Mouse (Mus musculus) forebrain, embryonic 11.5 days (tissue): Measurements from ENCODE around the gene 4931428F04Rik. TPM values are rescaled to one million over a fixed set of nuclear protein-coding genes. Genes with fewer than 3 reads are reported as not detected.

ENCODE experiments used
- ATAC-seq: fragments of 200-750 bp; cut with Nextera tagmentation; replicated peaks from 2 replicates; pipeline ENCODE4 v1.8.0; 2017; ENCODE audit warnings: moderate TSS enrichment; ENCODE audit not compliant: low FRiP score
- DNase-seq: peaks from one replicate; pipeline ENCODE4 v3.0.0-alpha.2; 2017; ENCODE audit warnings: low spot score
- H3K27ac ChIP-seq: fragments of 300-500 bp; sonication (generic); 2 replicates; pipeline ENCODE4 v1.5.1; 2014; ENCODE audit warnings: low read depth, low read length
- H3K27me3 ChIP-seq: fragments of 300-500 bp; sonication (generic); 2 replicates; pipeline ENCODE4 v1.6.1; 2014; ENCODE audit warnings: mild to moderate bottlenecking, low read length, mixed read lengths; ENCODE audit not compliant: control insufficient read depth, insufficient read depth
- H3K36me3 ChIP-seq: fragments of 300-500 bp; sonication (generic); 2 replicates; pipeline ENCODE4 v1.6.1; 2014; ENCODE audit warnings: mild to moderate bottlenecking, low read length, moderate library complexity, mixed read lengths; ENCODE audit not compliant: control insufficient read depth, insufficient read depth
- H3K4me1 ChIP-seq: fragments of 300-500 bp; sonication (generic); replicated peaks from 2 replicates; pipeline ENCODE4 v1.6.1; 2014; ENCODE audit warnings: low read length, mixed read lengths; ENCODE audit not compliant: control insufficient read depth, insufficient read depth
- H3K4me2 ChIP-seq: fragments of 300-500 bp; sonication (generic); 2 replicates; pipeline ENCODE4 v1.6.1; 2014; ENCODE audit warnings: low read depth, mild to moderate bottlenecking, low read length, moderate library complexity, mixed read lengths; ENCODE audit not compliant: severe bottlenecking
- H3K4me3 ChIP-seq: fragments of 300-500 bp; sonication (generic); 2 replicates; pipeline ENCODE4 v1.5.1; 2014; ENCODE audit warnings: low read depth, low read length
- H3K9ac ChIP-seq: fragments of 300-500 bp; sonication (generic); 2 replicates; pipeline ENCODE4 v1.6.1; 2014; ENCODE audit warnings: low read length
- H3K9me3 ChIP-seq: fragments of 300-500 bp; sonication (generic); 2 replicates; pipeline ENCODE4 v1.6.1; 2016; ENCODE audit warnings: low read length, mixed read lengths; ENCODE audit not compliant: control insufficient read depth
- WGBS: fragments of 180-500 bp; shearing (Covaris S2); extraction: QIAGEN DNeasy Blood & Tissue Kit; methylation state at CpG from one replicate; pipeline ENCODE4 v1.1.7; 2014; 5-methylcytosine and 5-hydroxymethylcytosine counted together
- polyA plus RNA-seq: library from polyadenylated mRNA; unstranded; fragments of >200 nt; fragmentation: Nextera tagmentation; extraction: Ambion mirVana; gene quantifications from 2 replicates; pipeline ENCODE4 v1.2.1, GENCODE M21; 2014

4931428F04Rik gene
- polyA plus RNA-seq, 1 experiment from 2014 or later: 23.4 TPM

DNA sequence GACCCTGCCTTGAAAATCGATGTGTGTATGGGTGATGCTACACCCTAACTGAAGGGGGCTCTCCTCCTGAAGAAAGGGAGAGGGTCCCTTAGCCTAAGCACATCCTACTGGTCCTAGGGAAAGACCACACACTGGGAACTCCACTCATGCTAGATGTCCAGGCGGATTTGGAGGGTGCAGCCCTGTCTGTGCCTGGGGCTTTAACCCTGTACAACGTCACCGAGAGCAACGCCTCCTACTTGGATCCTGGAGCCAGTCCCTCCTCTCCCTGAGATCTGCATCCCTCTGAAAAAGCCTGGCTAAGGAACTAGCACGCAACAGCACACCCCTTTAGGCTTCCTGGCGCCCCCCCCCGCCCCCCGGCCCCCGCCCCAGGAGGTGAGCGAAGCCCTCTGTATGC lies 14.3 kb downstream of the 4931428F04Rik start:
- Histone ChIP-seq H3K36me3 (no peaks in the 10 kb centered on the region), H3K4me2 (no peak overlapping the region), H3K4me1 (peaks cover 9% of the 10 kb centered on the region; the same call in 1 of the 2 replicates), H3K9me3 (no peaks in the 10 kb centered on the region), H3K27ac (no peak overlapping the region), H3K27me3 (peaks cover 90% of the 10 kb centered on the region), H3K9ac (no peak overlapping the region), H3K4me3 (0 out of 2 replicates have a peak overlapping the region, but pooled peaks have one; percentile 7)
- WGBS: 6% methylated on average over 11 of the region's 11 CpGs
- no peak for DNase-seq
- ATAC-seq: no peak

DNA sequence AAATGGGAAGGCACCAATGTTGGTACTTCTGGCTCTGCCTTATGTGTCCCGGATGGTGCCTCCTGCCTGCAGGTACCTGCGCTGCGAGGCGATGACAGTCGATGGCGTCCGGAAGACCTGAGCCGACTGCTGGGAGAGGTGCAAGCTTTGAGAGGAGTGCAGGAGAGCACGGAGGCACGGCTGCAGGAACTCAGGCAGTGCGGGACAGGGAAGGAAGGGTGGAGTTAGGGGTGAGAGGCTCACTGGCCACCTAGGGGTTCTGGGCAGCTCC lies 18.8 kb downstream of the 4931428F04Rik start:
- H3K9ac ChIP-seq: no peak overlapping the region
- H3K9me3 ChIP-seq: no peaks in the 10 kb centered on the region; the same call in 1 of the 2 replicates
- H3K27ac ChIP-seq: no peak overlapping the region
- DNase-seq: peak; percentile 65
- no peak for ATAC-seq
- H3K4me1 ChIP-seq: peaks cover 22% of the 10 kb centered on the region
- H3K4me3 ChIP-seq: no peak overlapping the region
- no peak overlapping the region for H3K4me2 ChIP-seq
- H3K27me3 ChIP-seq: peaks cover 91% of the 10 kb centered on the region
- no peaks in the 10 kb centered on the region for H3K36me3 ChIP-seq
- WGBS: 1% methylated on average over 11 of the region's 11 CpGs

DNA sequence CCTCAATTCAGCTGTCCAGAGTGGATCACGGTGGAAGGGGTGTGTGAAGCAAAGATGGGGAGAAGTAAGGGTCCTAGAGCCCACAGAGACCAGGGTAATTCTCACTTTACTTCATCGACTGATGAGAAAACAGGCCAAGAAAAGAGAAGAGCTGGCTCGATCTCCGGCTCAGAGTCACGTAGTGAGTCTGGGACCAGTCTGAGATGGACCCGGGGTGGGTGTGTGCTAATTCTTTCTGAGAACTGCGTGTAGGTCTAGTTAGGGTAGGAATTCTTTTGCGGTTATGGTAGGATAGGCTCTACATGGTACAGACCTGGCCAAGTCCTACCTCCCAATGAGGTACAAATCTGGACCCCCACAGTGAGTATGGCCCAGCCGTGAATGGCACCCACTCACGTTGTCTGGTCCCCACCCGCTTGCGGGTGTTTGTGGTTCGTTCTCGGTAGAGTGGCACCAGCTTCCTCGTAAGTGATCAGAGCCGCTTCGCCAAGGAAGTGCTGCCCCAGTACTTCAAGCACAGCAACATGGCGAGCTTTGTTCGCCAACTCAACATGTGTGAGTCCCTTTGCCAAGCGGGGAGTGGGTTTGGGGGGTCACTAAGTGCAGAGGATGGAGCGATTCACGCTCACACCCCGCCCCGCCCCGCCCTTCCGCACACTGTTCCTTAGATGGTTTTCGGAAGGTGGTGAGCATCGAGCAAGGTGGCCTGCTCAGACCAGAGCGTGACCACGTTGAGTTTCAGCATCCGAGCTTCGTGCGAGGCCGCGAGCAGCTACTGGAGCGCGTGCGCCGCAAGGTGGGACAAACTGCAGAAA lies 19.4 kb downstream of the 4931428F04Rik start:
- H3K36me3 ChIP-seq: no peaks in the 10 kb centered on the region
- H3K4me1 ChIP-seq: peaks cover 17% of the 10 kb centered on the region
- peaks cover 90% of the 10 kb centered on the region for H3K27me3 ChIP-seq
- DNase-seq (peak; percentile 65), ATAC-seq (no peak)
- no peaks in the 10 kb centered on the region; the same call in 1 of the 2 replicates for H3K9me3 ChIP-seq
- peak overlapping the region; percentile 41 for H3K4me3 ChIP-seq
- H3K4me2 ChIP-seq: peak overlapping the region; percentile 71; the same call in 1 of the 2 replicates
- H3K9ac ChIP-seq: no peak overlapping the region
- H3K27ac ChIP-seq: no peak overlapping the region
- 1% methylated on average over 39 of the region's 39 CpGs for WGBS

DNA sequence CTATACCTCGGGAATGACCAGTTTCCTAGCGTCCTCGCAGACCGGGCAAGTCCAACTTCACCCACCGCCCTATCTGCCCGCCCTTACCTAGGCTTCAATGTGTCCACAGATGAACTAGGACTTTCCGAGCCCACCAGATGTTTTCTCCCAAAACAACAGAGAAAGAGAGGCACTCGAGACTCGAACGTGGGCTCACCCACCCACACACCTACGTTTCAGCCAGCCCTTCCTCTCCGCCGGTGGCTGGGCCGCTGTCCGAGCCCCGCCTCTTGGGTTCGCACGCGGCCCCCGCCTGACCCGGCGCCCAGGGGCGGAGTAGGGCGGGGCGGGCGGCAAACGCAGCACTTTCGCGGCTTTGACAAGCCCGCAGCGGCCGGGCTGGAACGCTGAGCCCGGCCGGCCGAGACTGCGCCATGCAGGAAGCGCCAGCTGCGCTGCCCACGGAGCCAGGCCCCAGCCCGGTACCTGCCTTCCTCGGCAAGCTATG lies 20.2 kb downstream of the 4931428F04Rik start, which contains the start of gene Hsf4:
Hsf4 (plus strand) TSS at position 341 of the 487 bp plus-strand sequence.
- H3K27me3 ChIP-seq: peaks cover 89% of the 10 kb centered on the region
- peak within 1 kb of the TSS; percentile 71 for H3K4me2 ChIP-seq
- DNase-seq (peak; percentile 67), ATAC-seq (no peak)
- H3K9ac ChIP-seq: peak within 1 kb of the TSS; percentile 24; the same call in 1 of the 2 replicates
- H3K4me1 ChIP-seq: peaks cover 18% of the 10 kb centered on the region
- H3K27ac ChIP-seq: no peak within 1 kb of the TSS
- peak within 1 kb of the TSS; percentile 41 for H3K4me3 ChIP-seq
- no peaks in the 10 kb centered on the region; the same call in 1 of the 2 replicates for H3K9me3 ChIP-seq
- under 1% methylated on average over 41 of the region's 42 CpGs for WGBS
- H3K36me3 ChIP-seq: no peaks in the 10 kb centered on the region

DNA sequence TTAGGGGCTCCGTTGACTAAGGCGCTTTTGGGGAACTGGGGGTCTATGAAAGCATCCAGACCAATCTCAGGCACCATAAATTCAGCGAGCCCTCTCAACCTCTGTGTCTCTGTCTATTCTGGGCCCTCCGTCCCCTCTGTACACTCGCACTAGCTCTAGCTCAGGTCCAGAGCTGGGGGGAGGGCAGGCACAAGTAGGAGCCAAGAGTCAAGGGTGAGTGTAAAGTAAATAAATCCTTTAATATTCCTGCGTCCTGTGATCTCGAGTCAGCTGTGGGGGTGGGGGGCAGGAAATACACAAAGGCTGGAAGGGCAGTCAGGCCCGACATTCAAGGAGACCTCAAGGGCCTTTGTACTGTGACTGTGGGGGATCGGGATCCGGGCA lies 20.6 kb downstream of the 4931428F04Rik start:
- H3K27me3 ChIP-seq: peaks cover 89% of the 10 kb centered on the region
- H3K4me3 ChIP-seq: peak overlapping the region; percentile 41
- H3K36me3 ChIP-seq: no peaks in the 10 kb centered on the region
- peak overlapping the region; percentile 71 for H3K4me2 ChIP-seq
- H3K9me3 ChIP-seq: no peaks in the 10 kb centered on the region; the same call in 1 of the 2 replicates
- H3K9ac ChIP-seq: peak overlapping the region; percentile 24; the same call in 1 of the 2 replicates
- no peak overlapping the region for H3K27ac ChIP-seq
- DNase-seq (peak; percentile 61), ATAC-seq (peak; percentile 12; the same call in 1 of the 2 replicates)
- peaks cover 20% of the 10 kb centered on the region for H3K4me1 ChIP-seq
- WGBS: 2% methylated on average over 10 of the region's 10 CpGs

DNA sequence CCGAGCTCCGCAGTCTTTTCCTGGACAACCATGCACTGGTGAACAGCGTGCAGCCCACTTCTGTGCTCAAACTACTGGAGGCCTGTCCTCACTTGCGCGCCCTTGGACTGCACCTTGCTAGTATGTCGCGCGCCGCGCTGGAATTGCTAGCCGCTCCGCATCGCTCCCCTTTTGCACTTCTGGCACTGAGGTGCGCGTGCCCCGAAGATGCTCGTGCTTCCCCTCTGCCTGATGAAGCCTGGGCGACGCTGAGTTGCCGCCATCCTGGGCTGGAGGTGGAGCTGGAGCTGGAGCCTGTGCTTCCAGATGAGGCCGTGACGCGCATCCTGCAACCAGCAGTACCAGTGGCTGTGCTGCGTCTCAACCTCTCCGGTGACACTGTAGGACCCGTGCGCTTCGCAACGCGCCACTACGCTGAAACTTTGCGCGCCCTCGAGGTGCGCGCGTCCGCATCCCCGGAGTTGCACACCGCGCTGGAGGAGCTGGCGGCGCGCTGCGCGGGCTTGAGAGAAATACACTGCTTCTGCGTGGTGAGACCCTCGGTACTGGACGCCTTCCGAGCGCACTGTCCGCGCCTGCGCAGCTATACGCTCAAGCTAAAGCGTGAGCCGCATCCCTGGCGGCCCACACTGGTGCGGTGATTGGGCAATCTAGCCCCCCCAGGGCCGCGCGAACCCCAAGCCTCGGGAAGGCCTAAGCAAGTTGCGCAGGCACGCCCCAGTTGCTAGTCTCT lies 21.2 kb downstream of the 4931428F04Rik start:
- H3K4me3 ChIP-seq: peak overlapping the region; percentile 41
- H3K9ac ChIP-seq: no peak overlapping the region; the same call in 1 of the 2 replicates
- no peaks in the 10 kb centered on the region for H3K36me3 ChIP-seq
- DNase-seq (peak; percentile 82), ATAC-seq (peak; percentile 67)
- WGBS: under 1% methylated on average over 65 of the region's 65 CpGs
- peaks cover 88% of the 10 kb centered on the region for H3K27me3 ChIP-seq
- no peaks in the 10 kb centered on the region; the same call in 1 of the 2 replicates for H3K9me3 ChIP-seq
- H3K27ac ChIP-seq: no peak overlapping the region
- H3K4me2 ChIP-seq: peak overlapping the region; percentile 71
- peaks cover 22% of the 10 kb centered on the region for H3K4me1 ChIP-seq

DNA sequence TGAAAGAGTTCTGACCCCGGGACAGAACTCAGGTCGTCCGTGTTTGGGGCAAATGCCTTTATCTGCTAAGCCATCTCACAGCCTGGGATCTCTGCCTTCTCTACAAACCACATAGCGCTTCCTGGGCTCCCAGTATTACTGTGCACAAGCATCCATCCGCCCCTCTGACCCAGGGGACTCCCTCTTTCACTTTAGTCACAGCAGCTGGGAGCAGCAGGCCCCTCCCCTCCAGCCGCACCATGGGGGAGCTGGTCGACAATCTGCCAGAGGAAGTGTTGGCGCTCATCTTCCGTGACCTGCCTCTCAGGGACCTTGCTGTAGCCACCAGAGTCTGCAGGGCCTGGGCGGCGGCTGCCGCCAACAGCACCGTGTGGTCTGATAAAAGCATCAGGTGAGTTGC lies 22.9 kb downstream of the 4931428F04Rik start:
- DNase-seq (no peak), ATAC-seq (no peak)
- H3K9me3 ChIP-seq: no peaks in the 10 kb centered on the region; the same call in 1 of the 2 replicates
- no peak overlapping the region for H3K4me2 ChIP-seq
- no peak overlapping the region for H3K4me3 ChIP-seq
- 8% methylated on average over 13 of the region's 13 CpGs for WGBS
- peaks cover 22% of the 10 kb centered on the region for H3K4me1 ChIP-seq
- no peak overlapping the region for H3K9ac ChIP-seq
- H3K27ac ChIP-seq: no peak overlapping the region
- H3K27me3 ChIP-seq: peaks cover 82% of the 10 kb centered on the region
- H3K36me3 ChIP-seq: no peaks in the 10 kb centered on the region

DNA sequence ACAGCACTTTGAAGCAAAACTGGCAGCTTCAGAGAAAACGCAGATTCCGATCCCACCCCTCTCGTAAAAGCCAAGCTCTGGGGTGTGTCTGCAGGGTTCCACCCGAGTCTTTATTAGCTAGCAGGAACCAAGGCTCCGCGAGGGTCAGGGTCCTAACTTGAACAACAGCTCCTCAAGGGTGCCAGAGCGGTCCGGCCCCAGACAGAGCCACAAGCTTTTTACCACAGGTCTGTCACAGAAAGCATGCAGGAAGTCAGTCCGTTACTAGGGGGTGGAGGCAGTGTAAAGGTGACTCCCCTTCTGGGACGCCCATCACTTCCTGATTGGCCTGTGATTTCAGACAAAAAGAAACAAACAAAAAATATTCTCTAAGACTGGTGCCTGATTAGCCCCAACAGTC lies 24.5 kb downstream of the 4931428F04Rik start:
- peaks cover 79% of the 10 kb centered on the region for H3K27me3 ChIP-seq
- WGBS: 12% methylated on average over 10 of the region's 10 CpGs
- no peaks in the 10 kb centered on the region; the same call in 1 of the 2 replicates for H3K9me3 ChIP-seq
- peak; percentile 60 for DNase-seq
- no peak overlapping the region for H3K9ac ChIP-seq
- no peak overlapping the region for H3K4me2 ChIP-seq
- no peaks in the 10 kb centered on the region for H3K36me3 ChIP-seq
- H3K4me1 ChIP-seq: peaks cover 20% of the 10 kb centered on the region
- H3K4me3 ChIP-seq: no peak overlapping the region
- no peak for ATAC-seq
- no peak overlapping the region for H3K27ac ChIP-seq
